Mouse (Mus musculus): ENCODE measurements around the gene Klra1. TPM values are rescaled to one million over a fixed set of nuclear protein-coding genes. Genes with fewer than 3 reads are reported as not detected.
"Not testable (repeated sequence)": the region's sequence is repeated elsewhere in the genome, so short reads cannot be mapped to it uniquely, and the experiment has no call there.

Klra1 gene
- total RNA-seq (2021) = not detected

- DNase-seq = no peak
These were observed at the start of gene Klra1 for GRCm38 (mm10) chr6:130386750-130387149. Klra1 (minus strand) TSS chr6:130386874.

GRCm38 (mm10) chr6:130429511-130429910, 42.8 kb upstream of the Klra1 start:
- no peak for DNase-seq

GRCm38 (mm10) chr6:130419158-130419557, 32.5 kb upstream of the Klra1 start:
- DNase-seq = no peak

GRCm38 (mm10) chr6:130404882-130405281, 18.2 kb upstream of the Klra1 start:
- DNase-seq = no peak

GRCm38 (mm10) chr6:130385803-130386202, 871 bp downstream of the Klra1 start:
- no peak for DNase-seq

GRCm38 (mm10) chr6:130382375-130382774, 4.3 kb downstream of the Klra1 start:
- DNase-seq = no peak

- DNase-seq = not testable (repeated sequence)
These were observed 41.3 kb downstream of the Klra1 start for GRCm38 (mm10) chr6:130345381-130345780.

- DNase-seq = not testable (repeated sequence)
These were observed 44.7 kb downstream of the Klra1 start for GRCm38 (mm10) chr6:130341973-130342372.

- DNase-seq = no peak
These were observed 49.3 kb downstream of the Klra1 start, which contains the start of gene Klra3 for GRCm38 (mm10) chr6:130337411-130337810. Klra3 (minus strand) TSS chr6:130337574.

Other genes with a start within 250 kb of the Klra1 start
- gene Klra9, start 193.8 kb downstream of the Klra1 start, total RNA-seq (2021) = not detected
- gene Klra7, start 153.6 kb downstream of the Klra1 start, total RNA-seq (2021) = not detected
- not detected for gene Klra10, start 104.9 kb downstream of the Klra1 start, total RNA-seq (2021)
- gene Klra3, start 49.3 kb downstream of the Klra1 start, total RNA-seq (2021) = not detected

Measured in heart, postnatal 4 days (tissue).